Mouse (Mus musculus): ENCODE results near the gene Zc3hav1. TPM values are rescaled to one million over a fixed set of nuclear protein-coding genes. Genes with fewer than 3 reads are reported as not detected.

Gene Zc3hav1
- polyA plus RNA-seq (2021; fragmentation: Nextera tagmentation), result 7.2 and 14.8 TPM in 2 replicates
- long read RNA-seq, experiment 1, partial matches to known transcripts, result 1 of 16 reads
- long read RNA-seq, experiment 1, other reads (novel, unspliced or antisense), result 13 of 16 reads
- long read RNA-seq, experiment 2, transcript Zc3hav1-201 (9 exons, 3,400 nt), result major isoform, 5 of 10 reads
- long read RNA-seq, experiment 2, partial matches to known transcripts, result 1 of 10 reads
- long read RNA-seq, experiment 2, other reads (novel, unspliced or antisense), result 3 of 10 reads

GRCm38 (mm10) chr6:38353811-38354722 is at the start of gene Zc3hav1:
Gene Zc3hav1, minus strand, starts transcription at chr6:38354603.

GRCm38 (mm10) chr6:38381129-38381771 is 26.8 kb upstream of the Zc3hav1 start, which contains the start of gene Ttc26:
Gene Ttc26, plus strand, starts transcription at chr6:38381469.

GRCm38 (mm10) chr6:38298761-38299401 is 55.5 kb downstream of the Zc3hav1 start, which contains the start of gene Zc3hav1l:
Gene Zc3hav1l, minus strand, starts transcription at chr6:38299259.

Other genes starting within 250 kb of the Zc3hav1 start
- gene Tmem213, start 245.3 kb downstream of the Zc3hav1 start, polyA plus RNA-seq (2021; fragmentation: Nextera tagmentation), result not detected in 2 replicates
- 0.15 TPM in 1 of 2 replicates, not detected in the other for gene Atp6v0a4, start 230.0 kb downstream of the Zc3hav1 start, polyA plus RNA-seq (2021; fragmentation: Nextera tagmentation)
- 4.6 and 4.9 TPM in 2 replicates for gene D630045J12Rik, start 100.6 kb downstream of the Zc3hav1 start, polyA plus RNA-seq (2021; fragmentation: Nextera tagmentation)
- gene Zc3hav1l, start 55.3 kb downstream of the Zc3hav1 start, polyA plus RNA-seq (2021; fragmentation: Nextera tagmentation), result 0.56 and 0.68 TPM in 2 replicates
- gene Ttc26, start 26.9 kb upstream of the Zc3hav1 start, polyA plus RNA-seq (2021; fragmentation: Nextera tagmentation), result 2.9 and 3.6 TPM in 2 replicates
- 4.1 and 4.5 TPM in 2 replicates for gene Ubn2, start 79.3 kb upstream of the Zc3hav1 start, polyA plus RNA-seq (2021; fragmentation: Nextera tagmentation)
- gene Fmc1, start 178.9 kb upstream of the Zc3hav1 start, polyA plus RNA-seq (2021; fragmentation: Nextera tagmentation), result 164 and 178 TPM in 2 replicates
- gene Luc7l2, start 196.7 kb upstream of the Zc3hav1 start, polyA plus RNA-seq (2021; fragmentation: Nextera tagmentation), result 3.0 and 3.5 TPM in 2 replicates

All from layer of hippocampus, adult 6 months (tissue).